Mouse (Mus musculus) thymus, adult 2 months (tissue): ENCODE measurements around the gene Sorbs1.

Source experiments
- CTCF ChIP-seq: fragments of 200-500 bp; IDR thresholded peaks from 2 replicates; pipeline ENCODE4 v1.5.1; 2012; ENCODE audit warnings: mild to moderate bottlenecking, control low read depth, low read length, moderate library complexity, borderline replicate concordance; ENCODE audit not compliant: control insufficient read depth, poor library complexity, insufficient read depth; ENCODE audit errors: extremely low read depth
- POLR2A ChIP-seq: fragments of 200-500 bp; IDR thresholded peaks from 2 replicates; pipeline ENCODE4 v1.6.1; 2012; ENCODE audit warnings: mild to moderate bottlenecking, low read length, control low read depth, moderate library complexity; ENCODE audit not compliant: control insufficient read depth, poor library complexity, insufficient read depth; ENCODE audit errors: extremely low read depth

DNA sequence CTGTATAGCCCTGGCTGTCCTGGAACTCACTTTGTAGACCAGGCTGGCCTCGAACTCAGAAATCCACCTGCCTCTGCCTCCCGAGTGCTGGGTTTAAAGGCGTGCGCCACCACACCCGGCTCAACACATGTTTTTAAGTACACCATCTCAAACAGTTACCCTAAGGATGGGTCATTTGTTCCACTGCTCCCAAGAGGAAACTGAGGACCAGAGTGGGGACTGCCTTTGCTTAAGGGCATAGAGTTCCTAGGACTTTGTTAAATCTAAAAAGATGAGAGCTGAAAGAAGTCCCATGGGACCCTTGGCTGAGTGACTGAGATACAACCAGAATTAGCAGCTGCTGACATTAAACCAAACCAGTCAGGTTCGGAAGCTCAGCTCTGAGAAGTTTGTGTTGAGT, 181.3 kb downstream of the Sorbs1 start:
- TF ChIP-seq CTCF (no peak), POLR2A (no peak)
